Mouse (Mus musculus): ENCODE measurements around the gene Eml1.
A peak's percentile ranks its signal among the peaks of the same experiment; 100 is the strongest.
"Not testable (repeated sequence)": the region's sequence is repeated elsewhere in the genome, so short reads cannot be mapped to it uniquely, and the experiment has no call there.

Eml1 gene

DNA sequence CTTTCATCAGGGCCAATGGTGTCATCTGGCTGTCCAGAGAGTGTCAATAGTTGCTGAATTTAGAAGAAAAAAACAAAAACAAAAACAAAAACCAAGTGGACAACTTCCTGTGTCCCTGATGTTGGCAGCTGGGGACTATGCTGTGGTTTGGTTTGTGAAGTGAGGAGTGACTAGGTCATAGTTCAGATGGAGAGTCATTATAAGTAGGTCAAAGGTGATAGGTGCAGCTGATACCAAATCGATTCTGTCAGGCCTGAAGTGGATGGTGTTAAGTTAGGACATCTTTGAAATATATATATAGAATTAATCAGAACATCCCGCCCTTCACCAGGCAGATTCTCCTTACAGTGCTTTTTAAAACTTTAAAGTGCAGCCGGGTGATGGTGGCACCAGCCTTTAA lies 103.7 kb downstream of the Eml1 start:
- DNase-seq (ENCODE audit: low spot score): no peak

DNA sequence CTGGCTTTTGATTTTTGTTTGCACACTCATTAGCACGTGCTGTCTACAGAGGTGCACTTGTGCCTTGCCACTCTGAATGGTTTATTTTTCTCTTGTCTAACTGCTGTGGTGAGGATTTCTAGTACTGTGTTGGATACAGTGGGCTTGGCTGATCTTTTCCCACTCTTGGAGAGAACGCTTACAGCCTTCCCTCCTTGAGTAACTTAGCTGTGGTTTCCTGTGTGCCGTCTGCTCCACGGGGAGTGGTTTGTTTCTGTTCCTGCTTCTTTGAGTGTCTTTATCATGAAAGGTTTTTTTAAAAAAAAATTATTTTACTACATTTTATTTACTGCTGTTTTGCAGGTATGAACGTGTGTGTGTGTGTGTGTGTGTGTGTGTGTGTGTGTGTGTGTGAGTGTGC lies 108.0 kb downstream of the Eml1 start:
- DNase-seq (ENCODE audit: low spot score): no peak

DNA sequence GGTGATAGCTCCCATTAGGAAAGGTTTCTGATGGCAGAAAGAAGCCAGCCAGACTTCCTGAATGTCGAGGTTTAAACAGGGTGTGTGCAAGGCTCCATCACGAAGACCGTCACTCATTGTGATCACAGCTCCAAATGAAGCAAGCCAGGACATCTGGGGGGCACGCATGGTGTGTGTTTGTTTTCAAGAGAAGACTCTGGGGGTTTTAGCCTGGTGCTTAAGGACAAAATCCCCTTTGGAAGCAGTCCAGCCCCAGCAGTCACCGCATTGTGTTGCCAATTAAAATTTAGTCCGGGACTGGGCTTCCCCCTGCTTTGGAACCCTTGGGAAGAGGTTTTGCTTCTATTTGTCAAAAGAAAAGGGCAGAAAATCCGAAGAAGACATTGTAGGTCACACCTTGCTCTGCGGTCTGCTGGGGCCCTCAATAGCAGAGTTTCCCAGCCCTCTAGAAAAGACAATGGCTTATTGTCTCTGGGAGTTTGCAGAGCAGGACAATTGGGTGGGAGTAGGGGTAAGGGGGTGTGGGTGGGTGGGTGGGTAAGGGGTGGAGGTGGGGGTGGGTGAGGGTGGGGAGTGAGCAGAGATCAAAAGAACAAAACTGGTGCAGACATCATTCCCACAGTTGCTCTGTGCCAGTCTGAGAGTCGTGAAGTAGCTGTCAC lies 110.1 kb downstream of the Eml1 start:
- DNase-seq (ENCODE audit: low spot score): no peak

DNA sequence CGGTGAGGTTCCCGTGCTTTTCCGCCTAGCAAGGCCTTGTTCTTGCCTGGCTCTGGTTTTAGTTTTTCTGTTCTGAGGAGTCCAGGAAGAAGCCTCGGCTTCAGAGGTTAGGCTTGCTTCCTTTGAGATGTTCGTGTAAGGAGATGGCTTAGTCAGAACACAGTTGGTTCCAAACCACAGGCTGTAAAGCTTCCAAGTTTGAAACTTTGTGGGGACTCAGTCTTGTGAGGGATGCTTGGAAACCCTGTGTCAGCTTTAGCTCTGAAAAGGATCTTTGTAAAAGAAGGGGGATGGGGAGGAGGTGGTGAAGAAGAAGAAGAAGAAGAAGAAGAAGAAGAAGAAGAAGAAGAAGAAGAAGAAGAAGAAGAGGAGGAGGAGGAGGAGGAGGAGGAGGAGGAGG lies 118.3 kb downstream of the Eml1 start:
- DNase-seq (ENCODE audit: low spot score): no peak

DNA sequence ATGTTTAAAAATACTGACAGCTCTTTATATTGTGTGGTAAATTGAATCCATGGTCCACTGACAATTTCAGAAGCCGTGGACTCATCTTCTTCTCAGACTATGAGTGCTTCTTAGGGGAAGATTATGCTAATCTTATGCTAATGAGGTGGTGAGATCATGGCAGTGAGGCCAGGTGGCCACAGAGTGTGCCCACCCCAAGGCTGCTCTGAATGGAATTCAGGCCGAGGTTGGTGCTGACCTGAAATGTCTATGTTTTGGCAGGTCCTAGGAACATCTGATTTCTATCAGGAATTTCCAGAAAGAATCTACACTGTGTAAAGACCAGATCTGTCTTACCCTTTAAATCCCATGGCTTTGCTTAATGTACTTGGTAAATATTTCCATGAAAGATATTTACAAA lies 119.0 kb downstream of the Eml1 start:
- no peak for DNase-seq (ENCODE audit: low spot score)

DNA sequence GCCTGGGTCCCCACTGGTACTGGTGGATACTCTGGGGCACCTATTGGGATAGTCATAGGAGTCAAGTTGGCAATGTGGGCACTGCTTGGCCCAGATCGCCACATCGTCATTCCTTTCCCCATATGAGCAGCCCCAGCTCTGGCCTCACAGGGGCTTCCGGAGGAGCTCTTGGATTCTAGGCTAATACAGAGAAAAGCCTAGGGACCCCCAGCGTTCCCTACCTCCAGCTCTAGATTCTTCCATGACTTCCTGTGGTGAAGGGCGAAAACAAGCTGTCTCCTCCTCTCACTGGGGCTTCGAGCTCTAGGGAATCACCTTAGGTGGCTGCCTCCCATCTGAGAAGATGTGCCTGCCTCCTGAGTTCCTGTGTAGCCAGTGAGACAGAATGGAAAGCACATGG lies 119.6 kb downstream of the Eml1 start:
- DNase-seq (ENCODE audit: low spot score): no peak

DNA sequence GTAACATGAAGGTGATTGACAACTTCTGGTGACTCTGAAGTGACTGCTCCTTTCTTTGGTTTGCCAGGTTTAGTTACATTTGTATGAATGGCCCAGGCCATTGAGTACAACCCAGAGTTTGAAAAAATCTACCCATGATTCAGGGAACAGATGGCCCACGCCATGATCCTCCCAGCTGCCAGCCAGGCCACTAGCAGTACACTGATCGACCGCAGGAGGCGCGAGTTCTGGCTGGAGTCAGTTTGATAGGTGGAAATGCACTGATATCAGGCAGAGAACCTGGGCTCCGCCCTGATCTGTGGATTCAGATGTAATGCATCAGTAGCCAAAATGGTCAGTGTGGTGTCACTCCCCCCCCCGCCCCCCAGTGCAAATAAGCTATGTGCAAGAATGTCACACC lies 120.2 kb downstream of the Eml1 start:
- DNase-seq (ENCODE audit: low spot score): no peak

DNA sequence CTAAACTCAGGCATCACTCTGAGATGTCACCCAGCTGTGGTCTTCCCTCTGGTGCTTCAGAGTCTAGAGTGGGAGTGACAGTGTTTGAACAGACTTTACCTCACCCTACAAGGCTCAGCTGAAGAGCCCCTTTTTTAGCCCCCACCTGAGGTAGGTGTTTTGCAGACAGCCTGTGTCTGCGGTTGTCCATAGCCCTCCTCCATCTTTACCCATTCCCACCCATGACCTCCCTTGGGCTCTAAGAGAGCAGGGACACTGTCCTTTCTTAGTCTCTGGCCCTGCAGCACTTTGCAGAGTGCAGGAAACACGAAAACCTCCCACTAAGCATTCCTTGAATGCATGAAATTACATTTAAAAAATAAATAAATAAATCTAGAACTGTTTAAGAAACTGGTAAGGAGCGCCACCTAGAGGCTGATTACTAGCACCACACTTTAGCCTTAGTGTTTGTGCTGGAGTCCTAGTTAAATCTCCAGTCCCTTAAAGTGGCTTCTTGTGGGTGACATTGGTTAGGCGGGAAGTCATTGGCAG lies 123.3 kb downstream of the Eml1 start:
- DNase-seq (ENCODE audit: low spot score): no peak

DNA sequence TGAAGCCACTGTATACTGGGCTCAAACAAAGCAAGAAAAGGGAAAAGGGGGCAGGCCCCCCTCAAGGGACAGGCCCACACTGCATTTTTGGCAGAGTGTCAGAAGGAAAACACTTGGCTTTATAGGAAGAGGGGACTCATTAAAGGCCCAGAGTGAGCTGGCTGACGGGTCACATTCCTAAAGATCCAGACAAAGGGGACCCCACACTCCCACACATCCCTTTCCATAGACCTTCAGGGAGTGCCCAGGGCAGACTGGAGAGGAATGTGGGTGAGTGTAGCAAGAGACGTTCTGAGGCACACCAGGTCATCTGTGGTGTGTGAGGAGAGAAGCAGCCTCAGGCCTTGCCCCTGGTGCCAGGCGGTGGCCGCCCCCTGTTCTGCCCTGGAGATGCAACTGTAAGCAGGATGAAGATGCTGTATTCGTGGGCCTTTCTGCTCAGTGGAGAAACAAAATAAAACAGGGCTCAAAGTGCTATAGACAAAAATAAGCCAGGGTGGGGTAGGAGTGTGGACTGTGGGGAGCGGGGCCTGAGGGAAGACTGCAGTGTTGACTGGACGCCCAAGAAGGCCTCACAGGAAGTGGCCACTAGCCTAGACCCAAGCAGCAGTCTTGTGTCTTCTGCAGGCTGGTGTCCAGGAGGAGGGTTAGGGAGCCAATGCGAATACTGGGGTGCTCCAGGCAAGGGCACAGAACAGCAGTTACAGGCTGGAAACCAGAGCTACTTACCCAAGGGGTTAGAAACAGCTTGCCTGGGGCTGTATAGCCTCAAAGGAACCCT lies 124.9 kb downstream of the Eml1 start:
- no peak for DNase-seq (ENCODE audit: low spot score)

DNA sequence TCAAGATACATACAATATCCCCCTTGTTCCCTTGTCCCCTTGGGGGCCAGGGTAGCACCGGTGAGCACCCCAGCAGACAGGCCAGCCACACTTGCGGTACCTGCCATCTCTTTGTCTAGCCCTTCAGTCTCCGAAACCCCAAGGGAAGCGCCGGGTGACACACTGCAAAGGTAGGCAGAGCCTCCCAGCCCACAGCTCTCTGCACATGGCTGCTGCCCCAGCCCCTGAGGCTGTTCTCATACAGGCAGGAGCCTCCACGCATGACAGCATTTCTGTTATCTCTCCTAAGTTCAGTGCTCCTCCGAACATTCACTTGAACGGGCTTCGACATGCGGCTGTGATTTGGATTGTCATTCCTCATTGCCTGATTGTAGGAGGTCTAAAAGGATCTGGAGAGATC lies 132.3 kb downstream of the Eml1 start:
- DNase-seq (ENCODE audit: low spot score): no peak

DNA sequence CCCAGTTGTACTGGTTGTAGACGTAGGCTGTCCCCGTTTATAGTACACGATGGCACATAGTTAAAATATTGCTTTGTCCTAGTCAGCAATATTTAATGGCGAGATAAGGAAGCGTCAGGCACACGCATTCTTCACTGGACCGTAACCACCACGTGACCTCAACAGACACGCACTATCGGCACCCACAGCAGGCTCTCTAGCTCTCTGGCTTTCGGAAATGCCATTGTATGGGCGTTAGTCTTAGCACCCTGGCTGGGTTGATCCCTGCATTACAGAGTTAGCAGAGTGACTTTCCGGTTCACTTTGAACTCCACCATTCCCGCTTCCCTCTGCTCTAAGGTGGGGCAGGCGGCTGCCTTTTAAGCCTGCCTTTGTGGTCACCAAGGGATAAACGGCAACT lies 132.8 kb downstream of the Eml1 start:
- no peak for DNase-seq (ENCODE audit: low spot score)

DNA sequence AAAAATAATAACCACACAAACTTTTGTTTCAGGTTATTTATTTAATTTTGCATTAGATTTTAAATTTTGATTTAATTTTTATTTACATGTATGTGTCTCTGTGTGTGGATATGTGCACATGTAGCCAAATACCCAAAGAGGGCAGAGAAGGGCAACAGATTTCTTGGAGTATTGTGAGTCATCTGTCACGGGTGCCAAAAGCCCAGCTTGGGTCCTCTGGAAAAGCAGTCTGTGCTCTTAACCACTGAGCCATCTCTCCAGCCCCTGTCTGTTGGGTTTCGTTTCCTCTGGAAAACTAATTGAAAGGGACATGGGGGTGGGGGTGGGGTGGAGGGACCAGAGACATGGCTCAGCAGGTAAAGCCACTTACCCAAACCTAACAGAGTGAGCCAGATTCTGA lies 135.1 kb downstream of the Eml1 start:
- DNase-seq (ENCODE audit: low spot score): no peak

DNA sequence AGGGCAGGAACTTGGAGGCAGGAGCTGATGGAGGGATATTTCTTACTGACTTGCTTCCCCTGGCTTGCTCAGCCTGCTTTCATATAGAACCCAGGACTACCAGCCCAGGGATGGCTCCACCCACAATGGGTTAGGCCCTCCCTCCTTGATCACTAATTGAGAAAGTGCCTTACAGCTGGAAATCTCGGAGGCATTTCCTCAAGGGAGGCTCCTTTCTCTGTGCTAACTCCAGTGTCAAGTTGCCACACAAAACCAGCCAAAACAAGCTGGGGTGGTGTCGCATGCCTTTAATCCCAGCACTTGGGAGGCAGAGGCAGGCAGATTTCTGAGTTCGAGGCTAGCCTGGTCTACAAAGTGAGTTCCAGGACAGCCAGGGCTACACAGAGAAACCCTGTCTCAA lies 136.3 kb downstream of the Eml1 start:
- not testable (repeated sequence) for DNase-seq (ENCODE audit: low spot score)

DNA sequence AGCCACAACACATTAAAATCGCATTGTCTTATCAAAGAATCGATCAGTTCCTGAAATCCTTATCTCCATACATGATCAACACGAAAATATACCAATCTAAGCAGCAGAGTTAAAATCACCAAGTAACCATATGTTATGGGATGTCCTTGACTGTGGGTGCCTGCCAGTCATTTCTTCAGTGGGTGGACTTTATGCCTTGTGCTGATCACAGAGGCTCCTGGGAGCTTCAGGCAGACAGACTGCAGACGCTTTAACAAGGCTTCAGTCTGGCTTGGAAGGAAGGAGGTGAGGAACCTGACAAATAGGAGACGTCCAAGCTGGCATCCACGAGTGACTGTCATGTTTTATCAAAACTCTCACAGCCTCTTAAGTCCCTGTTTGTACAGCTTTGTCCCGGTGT lies 139.8 kb downstream of the Eml1 start:
- no peak for DNase-seq (ENCODE audit: low spot score)

DNA sequence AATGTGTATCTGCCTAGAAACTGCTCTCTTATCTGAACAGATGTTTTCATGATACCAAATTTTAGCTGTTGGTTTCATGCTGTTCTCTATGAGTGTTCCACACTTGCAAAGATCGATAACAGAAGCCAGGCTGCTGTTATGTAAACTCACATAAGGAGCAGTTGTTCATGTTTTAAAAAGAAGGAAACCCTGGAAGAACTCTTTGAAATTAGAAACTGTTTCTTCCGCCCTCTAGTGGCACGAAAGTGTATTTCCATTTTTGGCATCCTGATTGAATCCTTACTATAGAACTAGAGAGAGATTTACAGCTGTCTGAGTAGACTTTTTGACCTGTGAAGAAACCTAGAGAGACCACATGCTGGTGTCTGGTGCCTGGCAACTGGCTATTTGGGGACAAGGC lies 140.3 kb downstream of the Eml1 start:
- no peak for DNase-seq (ENCODE audit: low spot score)

DNA sequence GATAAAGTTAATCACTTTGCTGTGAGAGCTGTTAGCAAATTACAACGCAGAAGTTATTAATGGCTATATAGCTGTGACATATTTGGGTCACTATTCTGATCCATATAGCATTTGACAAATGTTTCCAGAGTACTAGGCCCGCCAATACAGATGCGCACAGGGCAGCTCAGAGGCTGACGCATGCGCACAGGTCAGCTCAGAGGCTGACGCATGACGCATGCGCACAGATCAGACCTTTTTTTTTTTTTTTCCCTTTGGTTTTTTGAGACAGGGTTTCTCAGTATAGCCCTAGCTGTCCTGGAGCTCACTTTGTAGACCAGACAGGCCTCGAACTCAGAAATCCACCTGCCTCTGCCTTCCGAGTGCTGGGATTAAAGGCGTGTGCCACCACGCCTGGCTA lies 144.7 kb downstream of the Eml1 start:
- no peak for DNase-seq (ENCODE audit: low spot score)

DNA sequence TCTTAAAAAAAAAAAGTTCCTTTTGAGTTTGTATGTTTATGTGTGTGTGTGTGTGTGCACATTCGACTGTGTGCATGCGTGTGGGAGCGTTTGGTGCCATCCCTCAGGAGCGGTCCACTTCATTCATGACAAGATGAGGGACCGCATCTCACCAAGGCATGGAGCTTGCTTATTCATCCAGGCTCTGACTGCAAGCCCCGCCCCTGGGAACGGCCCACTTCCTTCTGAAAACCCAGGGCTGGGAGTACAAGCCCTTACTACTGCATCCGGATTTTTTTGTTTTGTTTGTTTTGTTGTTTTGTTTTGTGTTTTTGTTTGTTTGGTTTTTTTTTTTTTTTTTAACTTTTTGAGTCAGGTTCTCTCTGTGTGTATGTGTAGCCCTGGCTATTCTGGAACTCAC lies 148.6 kb downstream of the Eml1 start:
- no peak for DNase-seq (ENCODE audit: low spot score)

DNA sequence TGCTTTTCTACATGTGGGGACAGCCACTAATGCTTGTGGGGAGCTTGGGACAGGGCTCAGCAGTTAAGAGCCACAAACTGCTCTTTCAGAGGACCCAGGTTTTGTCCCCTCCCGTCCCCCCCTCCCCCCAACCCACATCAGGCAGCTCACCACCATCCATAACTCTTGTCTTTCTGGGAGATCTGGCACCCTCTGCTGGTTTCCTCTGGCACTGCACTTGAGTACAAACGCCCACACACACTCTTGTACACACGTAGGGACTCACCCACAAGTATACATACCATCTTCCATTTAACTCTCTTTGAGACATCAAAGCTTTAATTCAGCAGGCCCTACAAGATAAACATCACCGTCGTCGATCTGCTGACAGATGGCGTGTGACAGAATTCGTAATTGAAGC lies 158.5 kb downstream of the Eml1 start:
- no peak for DNase-seq (ENCODE audit: low spot score)

DNA sequence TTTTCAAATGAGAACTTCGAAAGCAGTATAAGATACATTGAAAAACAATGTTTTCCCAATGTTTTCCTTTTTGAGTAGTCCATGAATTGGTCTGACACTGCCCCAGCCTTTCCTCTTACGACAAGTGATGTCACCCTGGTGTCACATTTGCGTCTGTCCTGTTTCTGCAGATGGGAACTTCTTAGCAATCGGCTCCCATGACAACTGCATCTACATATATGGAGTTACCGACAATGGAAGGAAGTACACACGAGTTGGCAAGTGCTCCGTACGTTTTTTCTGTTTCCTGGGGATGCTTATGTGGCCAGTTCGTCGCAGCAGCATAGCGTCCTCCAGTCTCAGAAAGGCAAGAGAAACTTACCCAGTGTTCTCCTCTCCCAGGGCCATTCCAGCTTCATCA lies 163.7 kb downstream of the Eml1 start:
- DNase-seq (ENCODE audit: low spot score): no peak

DNA sequence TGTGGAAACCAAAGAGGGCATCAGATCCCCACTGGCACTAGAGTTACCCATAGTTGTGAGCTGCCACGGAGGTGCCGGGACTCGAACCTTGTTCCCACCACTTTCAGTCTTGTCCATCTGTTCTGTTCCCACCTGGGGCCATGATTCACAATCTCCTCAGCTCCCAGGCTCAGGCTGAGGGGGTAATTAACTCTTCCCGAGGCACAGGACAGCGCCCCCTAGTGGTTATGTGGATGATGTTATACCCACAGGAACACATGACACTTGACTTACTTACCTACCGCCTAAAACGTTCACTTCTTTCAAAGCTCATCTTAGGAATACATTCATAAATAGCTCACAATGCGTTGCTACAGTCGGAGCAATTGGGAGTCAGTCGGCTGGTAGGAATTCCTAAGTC lies 165.7 kb downstream of the Eml1 start:
- no peak for DNase-seq (ENCODE audit: low spot score)

DNA sequence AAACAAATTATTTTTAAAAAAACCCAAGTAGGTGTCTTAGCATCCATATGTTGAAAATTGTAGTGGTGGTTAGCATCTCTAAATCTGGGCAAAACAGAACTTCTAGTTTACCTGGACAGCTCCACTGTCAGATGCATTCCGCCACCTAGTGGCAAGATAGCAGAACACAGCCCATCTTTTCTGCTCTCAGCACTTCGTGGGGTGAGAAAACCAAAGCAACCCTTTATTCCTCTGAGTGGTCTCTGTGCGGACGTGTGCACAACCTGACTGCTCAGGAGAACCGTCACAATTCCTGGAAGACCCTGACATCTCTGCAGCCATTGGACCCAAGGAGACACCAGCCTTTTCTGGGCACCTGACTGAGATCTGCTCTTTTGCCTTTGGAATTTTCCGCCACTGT lies 170.3 kb downstream of the Eml1 start:
- no peak for DNase-seq (ENCODE audit: low spot score)

DNA sequence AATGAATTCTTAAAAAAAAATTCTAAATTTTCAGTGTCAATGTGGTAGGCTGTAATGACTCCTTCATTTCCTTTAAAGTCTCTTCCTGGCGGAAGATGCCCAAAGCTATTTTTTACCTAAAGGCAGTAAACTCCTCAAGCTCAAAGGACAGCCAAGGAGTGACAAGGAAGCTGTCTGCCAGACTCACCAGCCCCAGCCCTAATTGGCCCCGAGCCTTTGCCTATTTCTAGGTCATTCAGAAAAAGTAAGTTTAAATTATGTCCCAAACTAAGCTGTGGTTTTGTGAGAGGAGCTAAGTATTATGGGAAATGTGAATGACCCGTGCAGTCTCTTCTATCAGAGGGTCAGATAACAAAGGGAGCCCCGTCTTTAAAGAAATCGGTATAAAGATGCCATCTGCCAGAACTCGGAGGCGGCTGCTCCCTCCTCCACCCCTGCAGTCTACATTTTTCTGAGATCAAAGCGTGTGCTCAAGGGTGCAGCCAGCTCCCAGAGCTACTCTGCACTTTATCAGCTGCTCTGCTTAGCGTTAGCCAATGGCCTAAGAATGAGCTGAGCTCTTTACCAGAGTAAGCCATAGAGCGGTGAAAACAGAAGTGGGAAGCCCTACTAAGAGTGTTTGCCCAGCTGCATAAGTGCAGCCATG lies 175.9 kb downstream of the Eml1 start:
- peak; percentile 59 for DNase-seq (ENCODE audit: low spot score)

DNA sequence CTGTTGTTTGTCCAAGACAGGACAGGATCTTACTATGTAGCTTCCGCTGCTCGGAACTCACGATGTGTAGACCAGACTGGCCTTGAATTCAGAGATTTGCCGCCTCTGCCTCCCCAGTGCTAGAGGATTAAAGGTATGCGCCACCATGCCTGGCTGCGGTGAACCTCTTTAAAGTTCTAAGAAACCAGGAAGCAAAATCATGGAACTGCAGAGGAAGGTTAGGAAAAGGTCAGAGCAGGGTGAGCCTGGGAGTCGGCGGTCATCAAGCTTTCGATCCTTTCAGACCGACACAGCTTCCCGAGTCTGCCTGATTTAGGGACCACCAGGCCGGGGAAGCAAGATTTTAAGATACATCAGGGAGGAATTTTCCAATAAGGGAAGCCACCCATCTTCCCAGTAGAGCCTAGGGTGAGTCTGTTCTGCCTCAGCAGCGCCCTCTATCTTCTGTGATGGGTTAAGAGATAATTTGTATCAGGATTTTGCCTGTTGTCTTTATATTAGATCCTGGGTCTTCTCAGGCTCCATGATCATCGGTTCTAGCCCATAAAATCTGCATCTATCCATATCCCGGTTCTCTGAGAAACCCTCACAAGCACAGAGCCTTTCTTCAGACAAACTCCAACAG lies 176.6 kb downstream of the Eml1 start:
- DNase-seq (ENCODE audit: low spot score): no peak
